Mouse (Mus musculus): ENCODE results near the gene Mfrp. TPM values are rescaled to one million over a fixed set of nuclear protein-coding genes. Genes with fewer than 3 reads are reported as not detected.

Gene Mfrp
- total and polyA plus RNA-seq, 3 experiments: 0.10 TPM; not detected in 2

- H3K27me3 ChIP-seq (ENCODE audit: control insufficient read depth in 1 of 2, insufficient read depth in 2 of 2, low read length in 2 of 2): no peaks in the 10 kb centered on the region
- DNase-seq (ENCODE audit: low read depth, low spot score): no peak
- peaks cover 0 to 7% of the 10 kb centered on the region in 2 experiments; a peak in 2 of 4 replicates for H3K36me3 ChIP-seq (ENCODE audit: control insufficient read depth in 1 of 2, insufficient read depth in 2 of 2, low read length in 2 of 2)
- H3K27ac ChIP-seq (ENCODE audit: control insufficient read depth, low read depth, low read length): no peak overlapping the region
- H3K9ac ChIP-seq (ENCODE audit: control insufficient read depth, low read depth, low read length, poor library complexity, severe bottlenecking): peak overlapping the region; percentile 82
- no peaks in the 10 kb centered on the region; the same call in 1 of the 2 replicates for H3K79me2 ChIP-seq (ENCODE audit: control insufficient read depth, insufficient read depth, low read length, poor library complexity)
- TF ChIP-seq POLR2AphosphoS5 (IDR thresholded peaks at IDR 0.05; ENCODE audit: borderline replicate concordance, low read depth, low read length) (no peak), MYC (IDR thresholded peaks at IDR 0.05; ENCODE audit: low read depth, low read length) (no peak), MXI1 (IDR thresholded peaks at IDR 0.05; ENCODE audit: low read depth, low read length) (no peak), BHLHE40 (IDR thresholded peaks at IDR 0.05; ENCODE audit: borderline replicate concordance, low read depth, low read length) (no peak)
- peak overlapping the region; percentile 61 to 87 for H3K4me3 ChIP-seq (ENCODE audit: control insufficient read depth in 1 of 2, insufficient read depth in 1 of 2, low read depth in 2 of 2, low read length in 2 of 2)
- H3K9me3 ChIP-seq (replicated peaks; ENCODE audit: insufficient read depth, low read length): no peaks in the 10 kb centered on the region
- H3K4me1 ChIP-seq (ENCODE audit: control insufficient read depth in 1 of 2, insufficient read depth in 2 of 2, low read length in 2 of 2): peaks cover 0 to 25% of the 10 kb centered on the region in 2 experiments; a peak in 3 of 4 replicates
Measured at GRCm38 (mm10) chr9:44085276-44085675, 16.3 kb upstream of the Mfrp start.

GRCm38 (mm10) chr9:44085741-44086665, 15.5 kb upstream of the Mfrp start:
- H3K79me2 ChIP-seq (ENCODE audit: control insufficient read depth, insufficient read depth, low read length, poor library complexity): no peaks in the 10 kb centered on the region; the same call in 1 of the 2 replicates
- peaks cover 0 to 7% of the 10 kb centered on the region in 2 experiments; a peak in 2 of 4 replicates for H3K36me3 ChIP-seq (ENCODE audit: control insufficient read depth in 1 of 2, insufficient read depth in 2 of 2, low read length in 2 of 2)
- no peak overlapping the region for H3K9ac ChIP-seq (ENCODE audit: control insufficient read depth, low read depth, low read length, poor library complexity, severe bottlenecking)
- H3K27ac ChIP-seq (ENCODE audit: control insufficient read depth, low read depth, low read length): no peak overlapping the region
- H3K4me1 ChIP-seq (ENCODE audit: control insufficient read depth in 1 of 2, insufficient read depth in 2 of 2, low read length in 2 of 2): peaks cover 0 to 25% of the 10 kb centered on the region in 2 experiments; a peak in 3 of 4 replicates
- H3K4me3 ChIP-seq (ENCODE audit: control insufficient read depth in 1 of 2, insufficient read depth in 1 of 2, low read depth in 2 of 2, low read length in 2 of 2): no peak overlapping the region
- no peaks in the 10 kb centered on the region for H3K27me3 ChIP-seq (ENCODE audit: control insufficient read depth in 1 of 2, insufficient read depth in 2 of 2, low read length in 2 of 2)
- no peak for TF ChIP-seq E2F4 (IDR thresholded peaks at IDR 0.05; ENCODE audit: borderline replicate concordance, low read depth, low read length)
- H3K9me3 ChIP-seq (replicated peaks; ENCODE audit: insufficient read depth, low read length): no peaks in the 10 kb centered on the region
- DNase-seq (ENCODE audit: low read depth, low spot score): no peak

DNA sequence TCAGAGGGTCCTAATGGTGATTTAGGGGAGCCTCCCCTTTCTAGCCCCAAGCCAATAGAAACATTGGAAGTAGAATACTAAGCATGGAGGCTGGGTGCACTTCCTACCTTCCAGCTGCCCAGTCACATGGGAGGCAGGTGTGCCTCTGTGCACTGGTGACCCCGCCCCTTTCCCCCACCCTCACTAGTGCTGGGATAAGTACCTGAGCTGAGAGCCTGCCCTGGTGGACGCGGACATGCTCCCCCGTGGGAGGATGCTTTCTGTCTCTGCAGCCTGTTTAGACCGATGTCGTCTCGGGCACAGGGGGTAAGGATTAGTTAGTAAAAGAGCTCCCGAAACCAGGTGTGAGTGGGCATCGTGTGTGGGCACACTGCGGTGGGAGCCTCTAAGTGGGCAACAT, 14.6 kb upstream of the Mfrp start:
- no peak overlapping the region for H3K9ac ChIP-seq (ENCODE audit: control insufficient read depth, low read depth, low read length, poor library complexity, severe bottlenecking)
- TF ChIP-seq CHD1 (IDR thresholded peaks at IDR 0.05; ENCODE audit: low read depth, low read length) (no peak), MEF2A (IDR thresholded peaks at IDR 0.05; ENCODE audit: extremely low read depth, insufficient replicate concordance, low read depth, low read length, poor library complexity, severe bottlenecking) (no peak), MAFK (IDR thresholded peaks at IDR 0.05; ENCODE audit: borderline replicate concordance, low read depth, low read length) (no peak), GABPA (IDR thresholded peaks at IDR 0.05; ENCODE audit: low read depth, low read length) (no peak), CTCF (IDR thresholded peaks at IDR 0.05 in 2 of 3, conservative IDR thresholded peaks at IDR 0.05 in 1 of 3; ENCODE audit: control insufficient read depth in 1 of 3, insufficient read depth in 1 of 3, low read depth in 2 of 3, low read length in 3 of 3, poor library complexity in 1 of 3, severe bottlenecking in 1 of 3) (no peak), UBTF (IDR thresholded peaks at IDR 0.05; ENCODE audit: borderline replicate concordance, insufficient read depth, low read depth, low read length) (no peak), POLR2AphosphoS2 (IDR thresholded peaks at IDR 0.05; ENCODE audit: low read length) (no peak), SMC3 (IDR thresholded peaks at IDR 0.05; ENCODE audit: low read depth, low read length) (no peak), USF2 (IDR thresholded peaks at IDR 0.05; ENCODE audit: borderline replicate concordance in 1 of 2, insufficient read depth in 1 of 2, low read depth in 1 of 2, low read length in 2 of 2) (no peak), POLR2A (IDR thresholded peaks at IDR 0.05; ENCODE audit: control insufficient read depth in 1 of 2, insufficient read depth in 1 of 2, low read depth in 1 of 2, low read length in 2 of 2, poor library complexity in 1 of 2) (no peak), TCF12 (IDR thresholded peaks at IDR 0.05; ENCODE audit: low read depth, low read length) (no peak), NRF1 (IDR thresholded peaks at IDR 0.05; ENCODE audit: insufficient read depth, low read depth, low read length, poor library complexity, severe bottlenecking) (no peak), TAL1 (IDR thresholded peaks at IDR 0.05; ENCODE audit: low read length) (no peak), CHD2 (IDR thresholded peaks at IDR 0.05; ENCODE audit: low read length) (no peak), JUND (IDR thresholded peaks at IDR 0.05; ENCODE audit: low read depth, low read length) (no peak), ZNF384 (IDR thresholded peaks at IDR 0.05; ENCODE audit: low read depth, low read length) (no peak), ETS1 (IDR thresholded peaks at IDR 0.05; ENCODE audit: low read depth, low read length) (no peak)
- H3K27ac ChIP-seq (ENCODE audit: control insufficient read depth, low read depth, low read length): no peak overlapping the region
- no peaks in the 10 kb centered on the region for H3K9me3 ChIP-seq (replicated peaks; ENCODE audit: insufficient read depth, low read length)
- peaks cover 0 to 25% of the 10 kb centered on the region in 2 experiments; a peak in 3 of 4 replicates for H3K4me1 ChIP-seq (ENCODE audit: control insufficient read depth in 1 of 2, insufficient read depth in 2 of 2, low read length in 2 of 2)
- no peaks in the 10 kb centered on the region for H3K27me3 ChIP-seq (ENCODE audit: control insufficient read depth in 1 of 2, insufficient read depth in 2 of 2, low read length in 2 of 2)
- peaks cover 0 to 7% of the 10 kb centered on the region in 2 experiments; a peak in 2 of 4 replicates for H3K36me3 ChIP-seq (ENCODE audit: control insufficient read depth in 1 of 2, insufficient read depth in 2 of 2, low read length in 2 of 2)
- no peaks in the 10 kb centered on the region; the same call in 1 of the 2 replicates for H3K79me2 ChIP-seq (ENCODE audit: control insufficient read depth, insufficient read depth, low read length, poor library complexity)
- H3K4me3 ChIP-seq (ENCODE audit: control insufficient read depth in 1 of 2, insufficient read depth in 1 of 2, low read depth in 2 of 2, low read length in 2 of 2): no peak overlapping the region
- DNase-seq (ENCODE audit: low read depth, low spot score): no peak
